9 mouse cellular contexts compared by ENCODE assay signal in genomic region chr3:86550301-86551010, GRCm38 (mm10). TPM values are rescaled to one million over a fixed set of nuclear protein-coding genes. Genes with fewer than 3 reads are reported as not detected.
A peak's percentile ranks its signal among the peaks of the same experiment; 100 is the strongest.
DNase-seq lines count a peak whose midpoint lies in the region; ATAC-seq lines count a peak whose summit lies in the region.
"Had no signal": no experiment of that assay in that cellular context is flagged by ENCODE, and none has a peak within 500 bp of the region (broad histone marks: within the 10 kb centered on the region; RNA-seq: fewer than 3 reads in every experiment).

No protein-coding gene starts in this region.

- peak overlapping the region; percentile 92 for H3K27ac ChIP-seq in limb, embryonic 13.5 days
- H3K27ac ChIP-seq: macrophage had no signal

- peaks cover 25% of the 10 kb centered on the region for H3K4me1 ChIP-seq in limb, embryonic 13.5 days

- H3K4me3 ChIP-seq in limb, embryonic 13.5 days = peak overlapping the region; percentile 40

- peak overlapping the region; percentile 70 for H3K9ac ChIP-seq in limb, embryonic 13.5 days

- H3K9me3 ChIP-seq in limb, embryonic 13.5 days = no peaks in the 10 kb centered on the region

- H3K4me2 ChIP-seq in limb, embryonic 13.5 days (replicated peaks) = peak overlapping the region; percentile 72

- H3K36me3 ChIP-seq in limb, embryonic 13.5 days = no peaks in the 10 kb centered on the region

- H3K27me3 ChIP-seq in limb, embryonic 13.5 days = peaks cover 4% of the 10 kb centered on the region

- peak; percentile 11 for DNase-seq in adrenal gland, postnatal 14 days
- DNase-seq in adrenal gland, adult 8-10 months = no peak
- peak; percentile 15 for DNase-seq in thymus, postnatal 4 days
- no peak for DNase-seq in thymus, postnatal 25 days
- peak; percentile 61 for DNase-seq in yolk sac, embryonic 10.5 days (ENCODE audit: low spot score)
- DNase-seq in right cerebral cortex, adult 2 months (ENCODE audit: low spot score in 2 of 2) = no peak

- WGBS in limb, embryonic 13.5 days = 3% methylated on average over 22 of the region's 22 CpGs

- ATAC-seq in limb, embryonic 13.5 days (ENCODE audit: low FRiP score, low read depth) = peak; percentile 25
- no peak for ATAC-seq in activated CD4-positive, CD25-positive, alpha-beta regulatory T cell, adult 4 months

RNA-seq across cellular contexts. Expression of gene Mab21l2, which starts 2.0 kb away (rescaled TPM):
- total RNA-seq in adrenal gland, postnatal 14 days (2021) = 10.6 and 11.0 TPM in 2 replicates
- 10 to 100 TPM in 3 of 4 experiments, 1 to 10 TPM in 1; 9.7 to 19.0 (median 15.5) TPM for total RNA-seq in adrenal gland, adult 8-10 months (2022)
- polyA plus RNA-seq in limb, embryonic 13.5 days (2015; fragmentation: Nextera tagmentation; extraction: Ambion mirVana) = 92.9 and 96.3 TPM in 2 replicates
- under 1 TPM; 0.24 to 0.41 TPM for polyA plus RNA-seq in activated CD4-positive, CD25-positive, alpha-beta regulatory T cell, adult 4 months (2017; shearing (Covaris generic))
- polyA plus RNA-seq: macrophage had no signal

Comparison
In these comparisons a context has a peak if more than half of its experiments do, and no peak if none do; other contexts are left out.
1. DNase-seq: peak in adrenal gland, postnatal 14 days (single experiment), thymus, postnatal 4 days (single experiment) and yolk sac, embryonic 10.5 days (single experiment); none in adrenal gland, adult 8-10 months (single experiment), thymus, postnatal 25 days (single experiment) and right cerebral cortex, adult 2 months (0 of 2).